Mouse (Mus musculus) thymus, postnatal 0 days (tissue): ENCODE data around the gene Irx6. TPM values are rescaled to one million over a fixed set of nuclear protein-coding genes. Genes with fewer than 3 reads are reported as not detected.

Experiments used
- DNase-seq: peaks from one replicate; pipeline ENCODE4 v3.0.0-alpha.2; 2015; ENCODE audit warnings: low spot score
- polyA plus RNA-seq: library from polyadenylated mRNA; unstranded; fragments of >200 nt; fragmentation: Nextera tagmentation; extraction: Ambion mirVana; gene quantifications from 2 replicates; pipeline ENCODE4 v1.2.1, GENCODE M21; 2015

Gene Irx6
- polyA plus RNA-seq, 1 experiment from 2014 or later: not detected

DNA sequence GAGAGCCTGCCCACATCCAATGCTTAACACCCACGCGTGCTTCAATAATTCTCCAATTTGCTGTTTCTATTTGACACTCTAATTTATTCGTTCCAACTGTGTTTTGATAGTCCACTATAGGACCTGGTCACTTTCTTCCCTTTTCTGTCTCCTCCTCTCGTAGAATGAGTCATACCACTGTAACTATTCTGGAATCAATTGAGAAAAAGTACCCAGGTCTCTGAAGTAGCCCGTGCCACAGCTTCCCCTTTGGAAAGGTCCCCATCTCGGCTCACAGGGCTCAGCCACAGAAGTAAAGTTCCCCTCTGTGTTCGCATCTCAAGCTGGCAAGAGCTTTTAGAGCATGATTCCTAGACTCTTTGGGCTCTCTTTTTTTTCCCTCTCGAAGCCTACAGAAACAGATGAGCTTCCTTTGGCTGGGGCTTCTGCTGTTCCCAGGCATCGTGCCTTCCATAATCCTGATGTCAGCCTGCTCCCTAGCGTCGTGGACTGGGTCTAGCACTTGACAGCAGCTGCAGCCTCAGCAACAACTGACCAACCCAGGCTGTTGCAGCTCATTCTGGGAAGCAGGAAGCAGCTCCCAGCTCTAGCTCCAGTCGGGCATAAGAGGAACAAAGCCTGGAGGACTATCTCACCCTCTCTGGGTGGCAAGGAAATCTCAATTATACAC lies 47.3 kb downstream of the Irx6 start:
- DNase-seq: no peak

DNA sequence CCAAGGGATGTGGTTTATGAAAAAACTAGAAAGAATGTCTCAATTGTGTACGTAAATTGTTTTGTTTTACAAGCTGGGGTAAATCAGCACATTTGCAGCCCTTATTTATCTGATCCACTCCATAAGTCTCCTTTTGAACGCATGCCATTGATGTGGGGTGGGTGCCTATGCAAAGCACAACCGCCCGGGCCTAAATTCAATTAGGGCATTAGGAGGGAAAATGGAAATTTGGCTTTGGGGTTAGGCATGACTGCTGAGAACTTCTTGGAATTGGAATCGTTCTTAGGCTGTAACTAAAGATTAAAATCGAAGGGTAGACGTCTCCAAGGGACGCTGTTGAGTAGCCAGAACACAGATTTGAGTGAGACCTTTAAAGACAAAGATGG lies 47.8 kb downstream of the Irx6 start:
- no peak for DNase-seq

DNA sequence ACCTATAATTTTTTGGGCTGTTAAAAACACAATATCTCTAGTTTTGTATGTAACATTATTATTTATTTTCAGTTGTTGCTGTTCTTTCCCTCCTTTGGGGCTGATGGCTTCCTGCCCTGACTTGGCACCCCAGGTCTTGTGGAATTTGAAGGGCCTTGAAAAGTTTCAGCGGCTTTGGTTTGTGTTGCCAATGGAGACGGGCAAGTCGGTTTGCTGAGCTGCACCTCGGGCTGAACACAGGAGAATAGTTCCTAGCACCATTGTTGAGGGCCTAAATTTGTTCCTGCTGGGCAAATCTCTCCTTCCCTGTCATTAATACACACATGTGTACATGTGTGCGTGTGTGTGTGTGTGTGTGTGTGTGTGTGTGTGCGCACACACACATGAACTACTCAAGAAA lies 49.2 kb downstream of the Irx6 start:
- no peak for DNase-seq

DNA sequence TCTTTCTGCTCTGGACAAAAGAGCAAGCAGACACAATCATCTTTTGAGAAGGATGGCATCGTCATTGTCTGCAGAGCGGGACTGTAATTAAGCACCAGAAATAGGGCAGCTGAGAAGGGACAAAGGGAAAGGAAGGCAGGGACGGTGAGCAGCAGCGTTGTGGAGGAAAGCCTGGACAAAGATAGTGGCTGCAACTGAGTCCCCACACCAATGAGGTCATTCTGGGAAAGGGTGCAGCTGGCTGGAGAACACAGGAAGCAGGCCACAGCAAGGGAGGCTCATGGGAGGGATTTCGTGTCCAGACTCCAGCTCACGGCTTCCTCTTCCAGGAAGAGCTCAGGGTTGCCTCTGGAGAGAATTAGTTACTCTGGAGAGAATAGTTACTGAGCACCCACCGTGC lies 49.9 kb downstream of the Irx6 start:
- no peak for DNase-seq

DNA sequence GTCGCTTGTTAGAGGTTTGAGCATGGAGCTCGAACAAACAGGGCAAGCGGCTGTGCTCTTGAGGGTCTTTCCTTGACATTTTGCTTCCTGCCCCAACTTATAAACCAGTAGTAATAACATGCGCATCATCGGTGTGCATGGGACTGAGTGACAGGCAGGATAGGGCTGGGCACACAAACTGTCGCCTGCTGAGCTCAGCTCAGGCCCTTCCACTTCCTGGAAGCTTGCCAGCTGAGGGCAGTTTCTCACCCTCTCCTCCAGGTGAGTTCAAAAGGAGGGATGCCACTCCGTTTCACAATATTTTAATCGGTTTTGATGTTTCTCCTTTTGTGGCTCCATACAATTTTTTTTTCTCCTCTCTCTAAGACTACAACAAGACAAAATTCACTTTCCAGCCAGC lies 50.3 kb downstream of the Irx6 start:
- no peak for DNase-seq

Other genes with a start within 250 kb of the Irx6 start
- gene Mmp2, start 153.0 kb downstream of the Irx6 start, polyA plus RNA-seq: 49.5 and 52.9 TPM in 2 replicates
- gene Lpcat2, start 181.1 kb downstream of the Irx6 start, polyA plus RNA-seq: 20.2 and 25.5 TPM in 2 replicates
- 0.13 and 0.27 TPM in 2 replicates for gene Capns2, start 227.1 kb downstream of the Irx6 start, polyA plus RNA-seq